Mouse (Mus musculus): ENCODE results near the gene Kcns1. TPM values are rescaled to one million over a fixed set of nuclear protein-coding genes. Genes with fewer than 3 reads are reported as not detected.

The Kcns1 gene
- total RNA-seq, 2 experiments from 2014 or later, result 4.4 to 5.7 TPM

DNA sequence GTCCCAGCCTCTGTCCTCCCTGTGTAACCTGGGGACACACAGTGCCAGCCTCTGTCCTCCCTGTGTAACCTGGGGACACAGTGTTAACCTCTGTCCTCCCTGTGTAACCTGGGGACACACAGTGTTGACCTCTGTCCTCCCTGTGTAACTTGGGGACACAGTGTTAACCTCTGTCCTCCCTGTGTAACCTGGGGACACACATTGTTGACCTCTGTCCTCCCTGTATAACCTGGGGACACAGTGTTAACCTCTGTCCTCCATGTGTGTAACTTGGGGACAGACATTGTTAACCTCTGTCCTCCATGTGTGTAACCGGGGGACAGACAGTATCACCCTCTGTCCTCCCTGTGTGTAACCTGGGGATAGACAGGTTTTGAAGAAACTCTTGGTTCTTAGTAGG lies 39.3 kb downstream of the Kcns1 start:
- H3K4me3 ChIP-seq, result no peak overlapping the region
- DNase-seq (ENCODE audit: low spot score in 2 of 2), result no peak
- H3K27ac ChIP-seq, result no peak overlapping the region
- no peak for TF ChIP-seq CTCF (conservative IDR thresholded peaks at IDR 0.05)

DNA sequence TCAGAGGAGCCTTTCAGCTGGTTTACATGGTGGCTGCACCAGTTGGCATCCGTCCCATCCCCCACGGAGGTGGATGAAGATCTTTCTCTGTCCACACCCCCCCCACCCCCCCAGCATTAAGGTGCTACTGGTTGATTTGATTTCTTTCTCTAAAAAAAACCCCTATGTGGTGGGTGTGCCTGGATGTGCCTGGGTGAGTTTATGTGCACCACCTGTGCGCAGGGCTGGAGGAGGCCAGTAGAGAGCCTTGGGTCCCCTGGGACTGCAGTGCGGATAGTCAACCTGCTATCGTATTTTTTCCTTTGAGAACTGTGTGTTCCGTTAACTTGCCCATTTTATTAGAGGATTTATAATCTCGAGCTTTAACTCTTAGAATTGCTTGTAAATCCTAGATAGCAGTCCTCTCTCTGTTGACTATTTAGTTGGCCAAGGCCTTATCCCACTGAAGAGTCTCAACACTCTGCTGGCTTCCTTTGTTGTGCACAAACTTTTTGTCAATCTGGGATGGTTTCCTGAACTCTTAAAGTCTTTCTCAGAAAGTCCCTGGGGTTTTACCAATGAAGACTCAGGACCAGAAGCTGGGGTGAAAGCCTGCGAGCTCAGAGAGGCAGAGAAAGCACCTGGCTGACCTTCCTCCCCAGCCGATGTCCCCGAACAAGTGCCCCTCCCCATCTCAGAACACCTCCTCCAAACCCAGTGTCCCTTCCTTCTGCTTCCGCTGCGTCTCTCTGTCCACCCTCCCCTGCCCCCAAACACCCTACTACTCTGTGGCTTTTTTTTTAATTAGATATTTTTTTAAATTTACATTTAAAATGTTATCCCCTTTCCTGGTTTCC lies 42.1 kb downstream of the Kcns1 start:
- no peak overlapping the region for H3K4me3 ChIP-seq
- DNase-seq (ENCODE audit: low spot score in 2 of 2), result no peak
- TF ChIP-seq CTCF (conservative IDR thresholded peaks at IDR 0.05), result no peak
- H3K27ac ChIP-seq, result no peak overlapping the region

DNA sequence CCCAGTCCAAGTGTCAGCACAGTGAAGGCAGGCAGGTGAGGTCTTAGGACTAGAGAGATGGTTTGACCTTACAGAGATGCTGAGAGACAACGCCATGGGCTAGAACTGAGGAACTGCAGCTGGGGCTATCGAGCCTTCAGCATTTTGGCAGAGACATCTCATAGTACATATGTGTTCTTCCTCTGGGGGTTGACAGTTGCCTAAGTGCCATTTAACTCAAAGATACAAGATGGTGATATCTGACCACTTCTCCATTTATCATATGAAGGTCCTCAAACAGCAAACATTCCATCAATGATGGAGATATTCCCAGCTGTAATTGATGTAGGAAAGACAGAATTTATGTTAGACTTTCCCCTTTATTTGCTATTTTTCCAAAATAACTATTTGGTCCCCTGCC lies 43.6 kb downstream of the Kcns1 start:
- peak overlapping the region; percentile 11 for H3K27ac ChIP-seq
- no peak for TF ChIP-seq CTCF (conservative IDR thresholded peaks at IDR 0.05)
- H3K4me3 ChIP-seq, result no peak overlapping the region
- DNase-seq (ENCODE audit: low spot score in 2 of 2), result no peak

DNA sequence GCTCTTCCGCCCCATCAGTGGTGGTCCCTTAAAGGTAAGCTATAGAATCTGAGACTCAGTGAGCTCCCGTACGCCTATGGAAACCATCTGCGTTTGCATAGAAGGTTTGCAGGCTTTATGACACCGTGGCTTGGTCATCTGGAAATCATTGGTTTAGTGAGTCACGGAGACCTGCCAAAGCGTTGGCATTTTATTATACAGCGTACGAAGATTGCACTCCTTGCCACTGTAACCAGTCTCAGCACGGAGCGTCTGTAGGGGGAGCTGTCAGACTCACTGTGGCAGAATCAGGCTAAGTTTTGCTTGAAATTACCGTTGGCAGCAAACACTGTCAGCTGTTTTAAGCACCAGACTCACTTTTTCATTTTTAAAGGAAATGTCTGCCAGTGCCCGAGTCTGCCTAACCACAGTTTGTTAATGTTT lies 44.4 kb downstream of the Kcns1 start:
- Histone ChIP-seq H3K4me3 (no peak overlapping the region), H3K27ac (peak overlapping the region; percentile 11)
- DNase-seq (ENCODE audit: low spot score in 2 of 2), result peak; percentile 74 to 81
- TF ChIP-seq CTCF (conservative IDR thresholded peaks at IDR 0.05), result peak; percentile 83

DNA sequence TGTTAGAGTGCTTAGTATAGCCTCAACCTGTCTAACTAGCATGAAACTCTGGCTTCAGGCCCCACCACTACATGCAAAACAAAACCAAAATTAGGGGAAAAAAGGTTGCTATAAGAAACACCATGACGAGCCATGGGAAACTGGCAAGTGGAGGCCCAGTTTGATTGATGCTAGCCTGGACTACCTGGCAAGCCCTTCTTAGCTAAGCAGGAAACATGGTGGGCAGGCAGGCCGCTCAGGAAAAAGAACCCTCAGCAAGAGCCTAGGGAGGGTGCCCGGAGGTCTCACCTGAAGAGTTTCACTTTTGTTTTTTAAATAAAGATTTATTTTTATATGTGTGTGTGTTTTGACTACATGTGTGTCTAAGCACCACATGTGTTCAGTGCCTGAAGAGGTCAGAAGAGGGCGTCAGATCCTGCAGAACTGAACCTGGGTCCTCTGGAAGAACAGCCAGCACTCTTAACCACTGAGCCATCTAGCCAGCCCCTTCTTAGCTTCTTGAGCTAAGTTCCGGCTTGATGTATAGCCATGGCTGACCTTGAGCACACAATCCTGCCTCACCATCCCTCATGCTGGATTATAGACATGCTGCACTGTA lies 47.6 kb downstream of the Kcns1 start:
- peak; percentile 23; the same call in 1 of the 2 replicates for TF ChIP-seq CTCF (conservative IDR thresholded peaks at IDR 0.05)
- Histone ChIP-seq H3K27ac (no peak overlapping the region), H3K4me3 (no peak overlapping the region)
- DNase-seq (ENCODE audit: low spot score in 2 of 2), result no peak

DNA sequence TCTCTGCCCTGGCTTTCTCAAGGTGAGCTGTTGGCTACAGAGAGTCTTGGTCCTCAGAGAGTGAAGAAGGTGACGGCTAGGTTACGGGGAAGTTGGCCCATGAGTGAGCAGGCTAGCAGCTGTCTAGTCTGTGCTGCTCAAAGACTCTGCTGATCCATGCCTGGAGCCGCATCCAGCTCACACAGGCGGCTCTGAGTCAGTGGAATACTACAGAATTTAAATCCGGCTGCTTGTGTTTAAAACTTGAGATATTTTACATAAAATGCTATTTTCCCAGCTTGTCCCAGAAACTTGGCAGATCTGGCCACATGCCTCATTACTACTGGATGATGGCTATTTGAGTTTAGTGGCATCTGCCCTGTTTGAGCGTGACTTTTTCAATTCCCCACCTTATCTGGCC lies 51.4 kb downstream of the Kcns1 start:
- no peak overlapping the region for H3K27ac ChIP-seq
- TF ChIP-seq CTCF (conservative IDR thresholded peaks at IDR 0.05), result no peak
- no peak for DNase-seq (ENCODE audit: low spot score in 2 of 2)
- H3K4me3 ChIP-seq, result no peak overlapping the region

DNA sequence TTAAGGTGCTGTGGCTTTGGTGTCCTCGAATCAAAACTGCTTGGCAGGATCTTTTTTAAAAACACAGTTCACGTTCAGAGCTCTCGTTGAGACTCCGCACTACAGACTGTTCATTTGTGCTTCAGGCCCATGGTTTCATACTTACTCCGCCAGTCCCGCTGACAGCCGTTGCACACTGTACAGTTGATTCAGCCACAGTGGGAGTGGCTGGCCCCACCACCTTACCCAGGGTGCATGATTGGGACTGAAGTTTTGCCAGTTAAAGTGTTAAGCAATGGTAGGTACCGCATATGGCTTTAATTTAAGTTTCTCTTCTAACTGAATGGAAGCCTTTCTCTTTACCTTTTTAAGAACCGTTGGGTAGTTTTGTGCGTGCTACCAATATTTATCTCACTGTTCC lies 55.4 kb downstream of the Kcns1 start:
- TF ChIP-seq CTCF (conservative IDR thresholded peaks at IDR 0.05), result no peak
- Histone ChIP-seq H3K27ac (no peak overlapping the region), H3K4me3 (no peak overlapping the region)
- no peak for DNase-seq (ENCODE audit: low spot score in 2 of 2)

DNA sequence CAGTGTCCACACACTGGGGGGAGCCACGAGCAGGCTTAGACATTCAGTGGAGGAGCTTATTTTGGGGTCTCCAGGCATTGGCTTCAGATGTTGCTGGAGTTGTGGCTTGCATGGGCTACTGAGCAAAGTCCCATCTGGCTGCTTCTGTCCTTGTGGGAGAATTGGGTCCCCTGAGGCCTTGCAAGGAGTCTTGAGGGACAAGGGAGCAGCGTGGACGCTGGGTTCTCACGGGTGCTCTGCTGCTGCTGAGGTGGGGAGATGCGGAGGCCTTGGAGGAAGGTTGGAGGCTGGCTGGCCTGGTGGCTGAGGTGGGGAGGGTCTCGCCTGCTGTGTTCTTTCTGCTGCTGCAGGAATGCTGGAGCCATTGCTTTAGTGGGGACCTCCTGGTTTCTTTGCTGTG lies 56.9 kb downstream of the Kcns1 start:
- H3K4me3 ChIP-seq, result no peak overlapping the region
- TF ChIP-seq CTCF (conservative IDR thresholded peaks at IDR 0.05), result no peak
- no peak overlapping the region for H3K27ac ChIP-seq
- DNase-seq (ENCODE audit: low spot score in 2 of 2), result no peak

Other genes starting within 250 kb of the Kcns1 start
- 100 to 1,000 TPM; 520 to 529 TPM for gene Ywhab, start 176.2 kb downstream of the Kcns1 start, total RNA-seq (2021)
- 1 to 10 TPM; 1.1 to 1.2 TPM for gene Pabpc1l, start 145.7 kb downstream of the Kcns1 start, total RNA-seq (2021)
- gene Stk4, start 100.8 kb downstream of the Kcns1 start, total RNA-seq (2021), result 10 to 100 TPM; 46.9 to 50.4 TPM
- gene Tomm34, start 99.9 kb downstream of the Kcns1 start, total RNA-seq (2021), result 100 to 1,000 TPM; 107 to 108 TPM
- not detected for gene Wfdc5, start 11.6 kb upstream of the Kcns1 start, total RNA-seq (2021)
- not detected for gene Wfdc12, start 19.5 kb upstream of the Kcns1 start, total RNA-seq (2021)
- not detected for gene Wfdc15a, start 29.0 kb upstream of the Kcns1 start, total RNA-seq (2021)
- gene Wfdc15b, start 50.5 kb upstream of the Kcns1 start, total RNA-seq (2021), result not detected
- not detected for gene Svs2, start 67.4 kb upstream of the Kcns1 start, total RNA-seq (2021)
- gene Svs3b, start 85.5 kb upstream of the Kcns1 start, total RNA-seq (2021), result not detected
- gene Svs4, start 107.3 kb upstream of the Kcns1 start, total RNA-seq (2021), result not detected
- not detected for gene Svs3a, start 118.2 kb upstream of the Kcns1 start, total RNA-seq (2021)
- not detected for gene Svs6, start 145.6 kb upstream of the Kcns1 start, total RNA-seq (2021)
- gene Svs5, start 161.6 kb upstream of the Kcns1 start, total RNA-seq (2021), result not detected
- gene Slpi, start 218.0 kb upstream of the Kcns1 start, total RNA-seq (2021), result 1 to 10 TPM in 1 of 2 experiments, not detected in 1; 1.8 TPM
- gene Rbpjl, start 232.0 kb upstream of the Kcns1 start, total RNA-seq (2021), result under 1 TPM; 0.07 to 0.46 TPM
- gene Matn4, start 234.0 kb upstream of the Kcns1 start, total RNA-seq (2021), result 10 to 100 TPM; 10.3 to 11.2 TPM

Measured in layer of hippocampus, adult 2 months (tissue).